Mouse (Mus musculus): ENCODE results near the gene Cped1. TPM values are rescaled to one million over a fixed set of nuclear protein-coding genes. Genes with fewer than 3 reads are reported as not detected.
A peak's percentile ranks its signal among the peaks of the same experiment; 100 is the strongest.

The Cped1 gene
- polyA plus RNA-seq, 1 experiment from 2014 or later: 6.0 TPM

GRCm38 (mm10) chr6:22178721-22179295, 193.1 kb downstream of the Cped1 start:
- Histone ChIP-seq H3K9me3 (no peaks in the 10 kb centered on the region; the same call in 1 of the 2 replicates), H3K27me3 (replicated peaks) (no peaks in the 10 kb centered on the region), H3K4me2 (no peak overlapping the region), H3K9ac (no peak overlapping the region), H3K36me3 (no peaks in the 10 kb centered on the region; the same call in 1 of the 2 replicates), H3K27ac (replicated peaks) (no peak overlapping the region), H3K4me3 (no peak overlapping the region), H3K4me1 (peaks cover 10% of the 10 kb centered on the region; the same call in 1 of the 2 replicates)
- 51% methylated on average over 8 of the region's 8 CpGs for WGBS
- no peak for ATAC-seq (ENCODE audit: extremely low read depth, insufficient number of reproducible peaks, low FRiP score, low TSS enrichment)

GRCm38 (mm10) chr6:22180316-22180715, 194.6 kb downstream of the Cped1 start:
- WGBS: 59% methylated on average over 10 of the region's 10 CpGs
- peaks cover 10% of the 10 kb centered on the region; the same call in 1 of the 2 replicates for H3K4me1 ChIP-seq
- ATAC-seq (ENCODE audit: extremely low read depth, insufficient number of reproducible peaks, low FRiP score, low TSS enrichment): no peak
- H3K27me3 ChIP-seq (replicated peaks): no peaks in the 10 kb centered on the region
- H3K4me2 ChIP-seq: peak overlapping the region; percentile 18; the same call in 1 of the 2 replicates
- H3K9ac ChIP-seq: no peak overlapping the region
- H3K4me3 ChIP-seq: no peak overlapping the region
- H3K9me3 ChIP-seq: no peaks in the 10 kb centered on the region
- H3K27ac ChIP-seq (replicated peaks): no peak overlapping the region
- H3K36me3 ChIP-seq: no peaks in the 10 kb centered on the region

- 85% methylated on average over 8 of the region's 8 CpGs for WGBS
- Histone ChIP-seq H3K9me3 (no peaks in the 10 kb centered on the region), H3K4me1 (no peaks in the 10 kb centered on the region)
These were observed 201.3 kb downstream of the Cped1 start for GRCm38 (mm10) chr6:22186967-22187366.

DNA sequence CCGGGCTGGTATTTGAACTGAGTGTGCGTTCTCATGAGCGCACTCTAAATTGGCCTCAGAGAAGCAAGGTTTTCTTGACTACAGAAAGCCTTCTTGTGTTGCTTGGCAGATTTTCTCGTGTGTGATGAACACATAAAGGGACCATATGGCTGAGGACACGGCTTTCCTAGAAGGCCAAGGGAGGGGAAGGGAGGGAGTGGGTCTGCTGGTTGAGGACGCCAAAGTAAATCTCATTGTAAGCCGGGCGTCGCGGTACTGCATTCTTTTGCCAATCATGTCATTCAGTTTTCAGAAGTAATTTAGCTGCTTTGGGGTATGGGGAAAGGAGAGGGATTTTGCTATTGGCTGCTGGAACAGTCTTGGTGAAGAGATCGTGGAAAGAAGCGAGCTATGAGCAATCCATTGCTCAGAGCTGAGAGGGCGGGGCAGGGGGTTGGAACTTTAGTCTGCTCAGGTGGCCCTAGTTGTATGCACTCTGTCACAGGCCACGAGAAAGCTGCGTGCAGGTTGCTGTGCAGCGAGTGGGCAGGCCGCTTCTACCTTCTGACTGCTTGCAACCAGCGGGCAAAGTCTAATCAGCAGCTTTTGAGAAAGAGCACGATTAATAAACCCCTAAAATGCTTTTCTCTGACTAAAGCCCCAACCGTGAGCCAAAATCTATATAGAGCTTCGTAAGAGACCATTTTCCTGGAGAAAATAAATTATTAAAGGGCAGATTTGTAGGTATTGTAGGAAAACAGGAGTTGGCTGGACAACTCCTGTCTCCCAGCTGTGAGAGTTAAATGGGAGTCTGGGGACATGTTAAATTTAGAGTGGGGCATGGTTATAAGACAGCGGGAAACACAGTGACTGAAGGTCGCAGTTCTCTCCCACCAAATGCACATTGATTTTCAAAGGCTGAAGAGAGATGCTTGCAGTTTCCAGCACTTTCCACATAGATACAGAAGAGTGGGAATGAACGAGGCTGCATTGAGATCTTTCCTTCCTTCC, 203.9 kb downstream of the Cped1 start:
- H3K4me3 ChIP-seq: no peak overlapping the region
- H3K9me3 ChIP-seq: no peaks in the 10 kb centered on the region
- WGBS: 81% methylated on average over 24 of the region's 24 CpGs
- H3K4me2 ChIP-seq: no peak overlapping the region
- ATAC-seq (ENCODE audit: extremely low read depth, insufficient number of reproducible peaks, low FRiP score, low TSS enrichment): no peak
- H3K9ac ChIP-seq: no peak overlapping the region
- no peaks in the 10 kb centered on the region for H3K27me3 ChIP-seq (replicated peaks)
- no peaks in the 10 kb centered on the region for H3K4me1 ChIP-seq
- no peaks in the 10 kb centered on the region for H3K36me3 ChIP-seq
- H3K27ac ChIP-seq (replicated peaks): no peak overlapping the region

More at GRCm38 (mm10) chr6:22186967-22187366, 201.3 kb downstream of the Cped1 start:
- no peak overlapping the region for H3K4me2 ChIP-seq
- H3K27ac ChIP-seq (replicated peaks): no peak overlapping the region
- no peaks in the 10 kb centered on the region for H3K27me3 ChIP-seq (replicated peaks)
- ATAC-seq (ENCODE audit: extremely low read depth, insufficient number of reproducible peaks, low FRiP score, low TSS enrichment): no peak
- H3K36me3 ChIP-seq: no peaks in the 10 kb centered on the region
- H3K9ac ChIP-seq: no peak overlapping the region
- H3K4me3 ChIP-seq: no peak overlapping the region

DNA sequence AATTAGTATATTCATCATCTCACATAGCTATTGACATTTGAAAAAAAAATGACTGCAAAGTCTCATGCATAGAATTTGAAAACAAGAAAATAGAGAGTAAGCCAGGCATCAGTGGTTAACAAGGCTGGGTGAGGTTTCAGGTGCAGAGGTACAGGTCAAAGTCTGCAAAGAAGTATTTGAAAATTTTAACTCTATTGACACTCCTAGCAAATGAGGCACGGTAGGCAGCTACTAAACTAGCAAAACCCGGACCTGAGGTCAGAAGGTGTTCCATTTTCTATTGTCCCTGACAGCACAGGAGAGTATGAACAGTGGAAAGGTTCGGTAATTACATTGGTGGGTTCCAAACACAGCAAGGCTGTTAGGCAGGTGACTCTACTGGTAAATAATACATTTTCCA, 212.9 kb downstream of the Cped1 start:
- WGBS: 70% methylated on average over 3 of the region's 3 CpGs
- no peaks in the 10 kb centered on the region for H3K27me3 ChIP-seq (replicated peaks)
- no peak overlapping the region for H3K27ac ChIP-seq (replicated peaks)
- H3K4me3 ChIP-seq: no peak overlapping the region
- ATAC-seq (ENCODE audit: extremely low read depth, insufficient number of reproducible peaks, low FRiP score, low TSS enrichment): no peak
- H3K4me1 ChIP-seq: 0 out of 2 replicates have a peak, but pooled peaks cover 3% of the 10 kb centered on the region
- H3K9ac ChIP-seq: no peak overlapping the region
- H3K4me2 ChIP-seq: no peak overlapping the region
- H3K9me3 ChIP-seq: no peaks in the 10 kb centered on the region
- no peaks in the 10 kb centered on the region for H3K36me3 ChIP-seq

- no peak for ATAC-seq (ENCODE audit: extremely low read depth, insufficient number of reproducible peaks, low FRiP score, low TSS enrichment)
- WGBS: 72% methylated on average over 2 of the region's 2 CpGs
- Histone ChIP-seq H3K27ac (replicated peaks) (no peak overlapping the region), H3K27me3 (replicated peaks) (no peaks in the 10 kb centered on the region), H3K4me2 (no peak overlapping the region), H3K9me3 (no peaks in the 10 kb centered on the region), H3K36me3 (no peaks in the 10 kb centered on the region), H3K4me1 (0 out of 2 replicates have a peak, but pooled peaks cover 3% of the 10 kb centered on the region), H3K4me3 (no peak overlapping the region), H3K9ac (no peak overlapping the region)
These were observed 213.8 kb downstream of the Cped1 start for GRCm38 (mm10) chr6:22199473-22199872.

DNA sequence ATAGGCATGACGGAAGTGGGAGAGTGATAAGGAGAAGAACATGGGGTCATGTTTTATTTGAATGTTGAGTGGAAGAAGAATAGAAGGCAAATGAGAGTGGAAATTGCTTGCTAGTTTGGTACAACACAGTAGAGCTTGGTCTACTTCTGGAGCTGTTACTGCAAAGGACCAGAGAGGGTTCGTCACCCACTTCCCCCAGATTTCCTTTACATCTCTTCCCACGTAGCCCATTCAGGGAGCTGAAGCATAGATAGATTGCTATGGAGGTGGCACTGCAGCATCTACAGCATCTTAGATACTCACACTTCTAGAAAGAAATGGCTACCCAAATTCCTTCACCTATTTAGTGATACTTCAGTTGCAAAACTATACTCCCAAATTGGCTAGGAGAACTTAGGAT, 214.4 kb downstream of the Cped1 start:
- Histone ChIP-seq H3K9ac (no peak overlapping the region), H3K4me1 (0 out of 2 replicates have a peak, but pooled peaks cover 6% of the 10 kb centered on the region), H3K27ac (replicated peaks) (no peak overlapping the region), H3K27me3 (replicated peaks) (no peaks in the 10 kb centered on the region), H3K36me3 (no peaks in the 10 kb centered on the region), H3K4me2 (no peak overlapping the region), H3K4me3 (no peak overlapping the region), H3K9me3 (no peaks in the 10 kb centered on the region)
- no peak for ATAC-seq (ENCODE audit: extremely low read depth, insufficient number of reproducible peaks, low FRiP score, low TSS enrichment)
- WGBS: 69% methylated on average over 3 of the region's 3 CpGs

DNA sequence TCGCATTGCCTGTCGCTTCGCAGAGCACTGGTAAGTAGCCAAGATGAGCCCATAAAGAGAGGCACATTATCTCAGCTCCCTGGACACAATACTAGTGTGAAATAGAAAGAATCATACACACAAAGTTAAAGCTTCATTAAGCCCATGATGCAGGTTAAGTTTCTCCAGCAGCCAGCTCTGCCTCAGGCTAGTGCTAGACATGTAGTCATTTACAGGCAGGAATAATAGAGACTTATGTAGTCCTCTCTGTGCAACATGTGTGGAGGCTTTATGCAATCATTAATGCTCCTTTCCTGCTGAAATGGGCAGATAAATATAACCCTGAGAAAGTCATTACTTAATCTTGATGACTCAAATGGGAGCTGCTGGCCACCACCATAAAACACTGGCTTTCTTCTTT, 216.2 kb downstream of the Cped1 start:
- Histone ChIP-seq H3K9ac (no peak overlapping the region), H3K27me3 (replicated peaks) (no peaks in the 10 kb centered on the region), H3K4me2 (no peak overlapping the region), H3K9me3 (no peaks in the 10 kb centered on the region), H3K27ac (replicated peaks) (no peak overlapping the region), H3K4me1 (peaks cover 14% of the 10 kb centered on the region; the same call in 1 of the 2 replicates), H3K4me3 (no peak overlapping the region), H3K36me3 (no peaks in the 10 kb centered on the region)
- 80% methylated on average over 3 of the region's 3 CpGs for WGBS
- ATAC-seq (ENCODE audit: extremely low read depth, insufficient number of reproducible peaks, low FRiP score, low TSS enrichment): no peak

- peak overlapping the region; percentile 25 for H3K4me2 ChIP-seq
- H3K27ac ChIP-seq (replicated peaks): peak overlapping the region; percentile 50
- ATAC-seq (ENCODE audit: extremely low read depth, insufficient number of reproducible peaks, low FRiP score, low TSS enrichment): no peak
- H3K9me3 ChIP-seq: no peaks in the 10 kb centered on the region
- no peaks in the 10 kb centered on the region for H3K36me3 ChIP-seq
- H3K4me1 ChIP-seq: peaks cover 11% of the 10 kb centered on the region; the same call in 1 of the 2 replicates
- H3K4me3 ChIP-seq: no peak overlapping the region
- no peaks in the 10 kb centered on the region for H3K27me3 ChIP-seq (replicated peaks)
- WGBS: 67% methylated on average over 12 of the region's 12 CpGs
- no peak overlapping the region for H3K9ac ChIP-seq
These were observed 219.5 kb downstream of the Cped1 start for GRCm38 (mm10) chr6:22205030-22205750.

- Histone ChIP-seq H3K4me3 (no peak overlapping the region), H3K27ac (replicated peaks) (peak overlapping the region; percentile 41; the same call in 1 of the 2 replicates), H3K36me3 (no peaks in the 10 kb centered on the region), H3K27me3 (replicated peaks) (no peaks in the 10 kb centered on the region), H3K9ac (no peak overlapping the region), H3K4me2 (peak overlapping the region; percentile 25), H3K4me1 (peaks cover 11% of the 10 kb centered on the region; the same call in 1 of the 2 replicates), H3K9me3 (no peaks in the 10 kb centered on the region)
- 56% methylated on average over 7 of the region's 7 CpGs for WGBS
- ATAC-seq (ENCODE audit: extremely low read depth, insufficient number of reproducible peaks, low FRiP score, low TSS enrichment): no peak
These were observed 220.0 kb downstream of the Cped1 start for GRCm38 (mm10) chr6:22205751-22206121.

- H3K36me3 ChIP-seq: no peaks in the 10 kb centered on the region
- peaks cover 11% of the 10 kb centered on the region; the same call in 1 of the 2 replicates for H3K4me1 ChIP-seq
- WGBS: 66% methylated on average over 14 of the region's 14 CpGs
- ATAC-seq (ENCODE audit: extremely low read depth, insufficient number of reproducible peaks, low FRiP score, low TSS enrichment): no peak
- no peaks in the 10 kb centered on the region for H3K27me3 ChIP-seq (replicated peaks)
- no peak overlapping the region for H3K4me3 ChIP-seq
- H3K4me2 ChIP-seq: peak overlapping the region; percentile 25
- no peak overlapping the region for H3K9ac ChIP-seq
- H3K9me3 ChIP-seq: no peaks in the 10 kb centered on the region
- H3K27ac ChIP-seq (replicated peaks): peak overlapping the region; percentile 41; the same call in 1 of the 2 replicates
These were observed 220.5 kb downstream of the Cped1 start for GRCm38 (mm10) chr6:22206179-22206578.
